Mouse (Mus musculus) E14TG2a.4 (cell line): ENCODE results near the gene Ebf4.
A peak's percentile ranks its signal among the peaks of the same experiment; 100 is the strongest.

Experiments used
- H3K27me3 ChIP-seq: 2 replicates; pipeline ENCODE4 v1.6.1; 2014; ENCODE audit warnings: low read length, control low read depth; ENCODE audit not compliant: insufficient read depth
- H3K36me3 ChIP-seq: 2 replicates; pipeline ENCODE4 v1.6.1; 2014; ENCODE audit warnings: low read length, control low read depth; ENCODE audit not compliant: insufficient read depth
- H3K4me1 ChIP-seq: replicated peaks from 2 replicates; pipeline ENCODE4 v1.6.1; 2014; ENCODE audit warnings: low read depth, low read length, control low read depth
- H3K4me3 ChIP-seq: replicated peaks from 2 replicates; pipeline ENCODE4 v1.5.1; 2014; ENCODE audit warnings: mild to moderate bottlenecking, low read length
- H3K9me3 ChIP-seq: 2 replicates; pipeline ENCODE4 v1.6.1; 2014; ENCODE audit warnings: low read length, control low read depth
- CTCF ChIP-seq: conservative IDR thresholded peaks from 2 replicates; pipeline ENCODE4 v1.5.1; 2014; ENCODE audit warnings: low read length
- NANOG ChIP-seq: IDR thresholded peaks from 2 replicates; pipeline ENCODE4 v1.6.1; 2014; ENCODE audit warnings: borderline replicate concordance, low read length, mixed read lengths
- POU5F1 ChIP-seq: IDR thresholded peaks from 2 replicates; pipeline ENCODE4 v1.6.1; 2014; ENCODE audit warnings: low read length, borderline replicate concordance

Gene Ebf4

GRCm38 (mm10) chr2:130398091-130398490 lies 103.1 kb downstream of the Ebf4 start:
- peaks cover 22% of the 10 kb centered on the region for H3K9me3 ChIP-seq
- H3K4me3 ChIP-seq, result peak overlapping the region; percentile 62
- H3K4me1 ChIP-seq, result peaks cover 31% of the 10 kb centered on the region
- peaks cover 37% of the 10 kb centered on the region for H3K27me3 ChIP-seq
- H3K36me3 ChIP-seq, result peaks cover 27% of the 10 kb centered on the region
- TF ChIP-seq POU5F1 (0 out of 2 replicates have a peak, but pooled peaks have one; percentile 7), CTCF (no peak)

- TF ChIP-seq NANOG (no peak), CTCF (no peak), POU5F1 (no peak)
Measured at GRCm38 (mm10) chr2:130400046-130400445, 105.1 kb downstream of the Ebf4 start.

GRCm38 (mm10) chr2:130401891-130402290 lies 106.9 kb downstream of the Ebf4 start:
- no peaks in the 10 kb centered on the region for H3K36me3 ChIP-seq
- TF ChIP-seq CTCF (no peak), NANOG (no peak), POU5F1 (no peak)
- peaks cover 39% of the 10 kb centered on the region for H3K27me3 ChIP-seq
- H3K4me3 ChIP-seq, result no peak overlapping the region
- H3K9me3 ChIP-seq, result peaks cover 22% of the 10 kb centered on the region
- H3K4me1 ChIP-seq, result peaks cover 34% of the 10 kb centered on the region

More at GRCm38 (mm10) chr2:130400046-130400445, 105.1 kb downstream of the Ebf4 start:
- H3K27me3 ChIP-seq, result peaks cover 38% of the 10 kb centered on the region
- H3K9me3 ChIP-seq, result peaks cover 22% of the 10 kb centered on the region
- no peak overlapping the region for H3K4me3 ChIP-seq
- peaks cover 8% of the 10 kb centered on the region for H3K36me3 ChIP-seq
- peaks cover 38% of the 10 kb centered on the region for H3K4me1 ChIP-seq

GRCm38 (mm10) chr2:130404939-130405338 lies 110.0 kb downstream of the Ebf4 start, which contains the start of the genes Gm28372 and 1700020A23Rik:
Gene Gm28372, plus strand, starts transcription at chr2:130405239.
Gene 1700020A23Rik, plus strand, starts transcription at chr2:130405259.
- Histone ChIP-seq H3K4me3 (no peak within 1 kb of the TSS), H3K36me3 (no peaks in the 10 kb centered on the region), H3K9me3 (peaks cover 7% of the 10 kb centered on the region), H3K4me1 (peaks cover 29% of the 10 kb centered on the region), H3K27me3 (peaks cover 17% of the 10 kb centered on the region)
- TF ChIP-seq POU5F1 (no peak), NANOG (no peak), CTCF (no peak)

GRCm38 (mm10) chr2:130406178-130406577 lies 111.2 kb downstream of the Ebf4 start, which contains the start of gene Tmem239:
Gene Tmem239, plus strand, starts transcription at chr2:130406478.
- H3K9me3 ChIP-seq, result no peaks in the 10 kb centered on the region
- H3K4me3 ChIP-seq, result no peak within 1 kb of the TSS
- no peaks in the 10 kb centered on the region for H3K36me3 ChIP-seq
- peaks cover 17% of the 10 kb centered on the region for H3K27me3 ChIP-seq
- peaks cover 21% of the 10 kb centered on the region for H3K4me1 ChIP-seq
- no peak for TF ChIP-seq POU5F1
- TF ChIP-seq NANOG, result no peak
- TF ChIP-seq CTCF, result no peak

- Histone ChIP-seq H3K36me3 (no peaks in the 10 kb centered on the region), H3K4me1 (peaks cover 25% of the 10 kb centered on the region), H3K27me3 (peaks cover 20% of the 10 kb centered on the region), H3K4me3 (no peak overlapping the region), H3K9me3 (no peaks in the 10 kb centered on the region)
- no peak for TF ChIP-seq NANOG
- TF ChIP-seq CTCF, result peak; percentile 6; the same call in 1 of the 2 replicates
Measured at GRCm38 (mm10) chr2:130408194-130408593, 113.2 kb downstream of the Ebf4 start.

GRCm38 (mm10) chr2:130411558-130412495 lies 116.9 kb downstream of the Ebf4 start:
- Histone ChIP-seq H3K4me3 (no peak overlapping the region), H3K36me3 (no peaks in the 10 kb centered on the region), H3K27me3 (peaks cover 3% of the 10 kb centered on the region; the same call in 1 of the 2 replicates), H3K9me3 (no peaks in the 10 kb centered on the region), H3K4me1 (peaks cover 17% of the 10 kb centered on the region)
- TF ChIP-seq CTCF (peak; percentile 97), POU5F1 (no peak)

- TF ChIP-seq CTCF (no peak), POU5F1 (no peak), NANOG (no peak)
- H3K36me3 ChIP-seq, result no peaks in the 10 kb centered on the region
- no peak overlapping the region for H3K4me3 ChIP-seq
- H3K27me3 ChIP-seq, result peaks cover 3% of the 10 kb centered on the region; the same call in 1 of the 2 replicates
- peaks cover 15% of the 10 kb centered on the region for H3K4me1 ChIP-seq
- H3K9me3 ChIP-seq, result no peaks in the 10 kb centered on the region
Measured at GRCm38 (mm10) chr2:130412775-130413174, 117.8 kb downstream of the Ebf4 start.
